Mouse (Mus musculus): ENCODE data around the gene Irf2bp2. TPM values are rescaled to one million over a fixed set of nuclear protein-coding genes. Genes with fewer than 3 reads are reported as not detected.

Irf2bp2 gene
- total RNA-seq, 2 experiments from 2014 or later, result 55.4 to 59.0 TPM

DNA sequence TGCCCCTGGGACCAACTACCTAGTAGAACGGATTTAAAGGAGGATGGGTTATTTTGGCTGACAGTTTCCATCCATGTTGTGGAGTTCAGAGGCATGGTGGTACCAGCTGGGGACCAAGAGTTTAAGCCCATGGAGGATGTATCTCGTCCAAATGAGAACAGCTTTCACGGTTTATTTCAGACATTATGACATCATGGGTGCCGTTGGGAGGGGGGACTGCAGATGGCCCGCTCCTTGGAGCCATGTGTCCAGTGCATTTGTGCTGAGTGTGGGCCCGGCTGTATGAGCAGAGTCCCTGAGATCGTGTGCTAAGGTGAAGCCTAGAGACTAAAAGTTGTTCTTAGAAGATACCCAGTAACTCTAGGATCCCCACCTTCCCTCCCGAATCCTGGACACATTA, 50.4 kb downstream of the Irf2bp2 start:
- DNase-seq (ENCODE audit: extremely low spot score in 1 of 2, low spot score in 1 of 2), result no peak

DNA sequence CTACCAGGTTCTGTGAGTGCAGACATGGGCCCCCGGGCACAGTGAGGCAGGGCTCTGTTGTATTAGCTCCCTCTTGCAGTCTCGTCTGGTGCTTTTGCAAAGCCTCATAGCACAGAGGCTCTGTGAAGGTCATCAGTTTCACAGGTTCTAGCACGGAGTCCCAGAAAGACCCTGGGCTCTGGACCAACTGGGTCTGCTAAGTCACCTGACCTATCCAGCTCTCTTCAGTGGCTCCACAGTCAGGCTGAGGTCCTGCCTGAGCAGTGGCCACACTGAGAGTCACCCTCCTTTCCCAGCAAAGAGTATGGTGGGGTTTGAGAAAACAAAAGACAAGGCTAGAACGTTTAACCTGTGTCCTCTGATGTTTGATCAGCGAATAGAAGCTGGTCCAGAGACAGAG, 51.0 kb downstream of the Irf2bp2 start:
- no peak for DNase-seq (ENCODE audit: extremely low spot score in 1 of 2, low spot score in 1 of 2)

DNA sequence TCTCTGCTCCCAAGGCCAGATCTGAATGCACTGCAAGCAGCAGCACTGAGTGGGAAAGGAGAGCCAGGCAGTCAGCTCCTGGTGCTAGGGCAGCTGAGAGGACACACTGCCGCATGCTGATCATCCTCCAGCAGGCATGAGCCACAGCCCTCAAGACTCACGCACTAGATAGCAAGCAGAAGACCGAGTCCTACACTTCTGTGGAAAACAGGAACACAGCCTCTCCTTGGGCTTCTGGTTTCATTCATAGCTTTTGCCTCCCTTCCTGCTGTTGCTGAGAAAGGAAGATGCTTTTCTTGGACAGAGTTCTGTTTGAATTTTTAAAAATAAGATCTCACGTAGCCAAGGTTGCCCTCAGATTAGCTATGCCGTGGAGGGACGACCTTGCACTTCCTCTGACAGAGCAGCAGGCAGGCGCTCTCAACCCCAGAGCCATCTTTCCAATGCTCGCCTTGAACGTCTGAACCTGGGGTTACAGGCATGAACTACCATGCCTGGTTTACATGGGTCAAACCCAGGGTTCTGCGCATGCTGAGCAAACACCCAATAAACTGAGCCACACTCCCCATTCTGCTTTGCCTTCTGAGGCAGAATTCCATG, 51.6 kb downstream of the Irf2bp2 start:
- no peak for DNase-seq (ENCODE audit: extremely low spot score in 1 of 2, low spot score in 1 of 2)

DNA sequence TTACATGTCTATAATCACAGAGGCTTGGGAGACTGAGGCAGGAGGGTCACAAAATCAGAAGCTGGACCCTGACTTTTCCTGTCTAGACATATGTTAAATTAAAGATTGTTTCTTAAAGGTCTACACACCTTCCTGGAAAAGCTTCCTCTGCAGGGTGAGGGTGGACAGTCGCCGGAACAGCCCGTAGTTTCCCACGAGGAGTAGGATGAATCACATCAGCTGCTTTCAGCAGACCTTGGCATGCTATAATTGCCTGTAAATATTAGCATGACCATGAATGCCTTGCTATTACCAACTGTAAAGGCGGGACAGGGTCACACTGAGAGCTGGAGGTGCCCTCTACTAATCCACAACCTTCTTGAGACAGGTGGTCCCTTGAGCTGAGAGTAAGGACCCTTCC, 53.5 kb downstream of the Irf2bp2 start:
- DNase-seq (ENCODE audit: extremely low spot score in 1 of 2, low spot score in 1 of 2), result no peak

DNA sequence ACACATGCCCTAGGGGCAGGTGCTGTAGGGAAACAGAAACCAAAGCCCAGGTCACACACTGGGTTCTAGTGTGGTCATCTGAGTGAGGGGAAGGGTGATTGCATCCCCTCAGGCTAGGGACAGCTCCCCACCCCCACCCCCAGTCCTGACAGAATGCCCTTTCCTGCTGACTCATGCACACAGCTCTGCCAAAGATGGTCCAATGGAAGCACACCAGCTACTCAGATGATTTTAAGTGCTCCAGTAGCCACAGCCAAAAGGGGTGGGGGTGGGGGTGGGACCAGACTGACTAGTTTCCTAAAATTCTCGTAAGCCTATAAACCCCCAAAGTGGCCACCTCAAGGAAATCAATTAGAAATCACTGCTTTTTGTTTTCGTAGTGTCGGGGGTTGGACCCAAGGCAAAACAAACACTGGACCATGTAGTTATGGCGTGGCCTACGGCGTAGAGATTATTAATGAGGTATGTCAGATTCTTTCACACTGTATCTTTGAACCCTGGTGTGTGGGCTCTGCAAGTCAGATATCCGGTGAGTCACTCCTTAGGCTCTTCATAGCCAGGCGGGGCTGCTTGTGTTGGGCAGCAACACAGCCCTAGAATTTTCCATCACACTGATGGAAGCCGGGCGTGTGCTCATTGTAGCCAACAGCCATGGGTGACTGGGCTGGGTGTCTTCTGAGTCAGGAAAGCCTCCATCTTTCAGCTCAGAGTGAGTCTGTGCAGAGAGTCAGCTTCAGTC, 54.3 kb downstream of the Irf2bp2 start:
- DNase-seq (ENCODE audit: extremely low spot score in 1 of 2, low spot score in 1 of 2), result no peak

DNA sequence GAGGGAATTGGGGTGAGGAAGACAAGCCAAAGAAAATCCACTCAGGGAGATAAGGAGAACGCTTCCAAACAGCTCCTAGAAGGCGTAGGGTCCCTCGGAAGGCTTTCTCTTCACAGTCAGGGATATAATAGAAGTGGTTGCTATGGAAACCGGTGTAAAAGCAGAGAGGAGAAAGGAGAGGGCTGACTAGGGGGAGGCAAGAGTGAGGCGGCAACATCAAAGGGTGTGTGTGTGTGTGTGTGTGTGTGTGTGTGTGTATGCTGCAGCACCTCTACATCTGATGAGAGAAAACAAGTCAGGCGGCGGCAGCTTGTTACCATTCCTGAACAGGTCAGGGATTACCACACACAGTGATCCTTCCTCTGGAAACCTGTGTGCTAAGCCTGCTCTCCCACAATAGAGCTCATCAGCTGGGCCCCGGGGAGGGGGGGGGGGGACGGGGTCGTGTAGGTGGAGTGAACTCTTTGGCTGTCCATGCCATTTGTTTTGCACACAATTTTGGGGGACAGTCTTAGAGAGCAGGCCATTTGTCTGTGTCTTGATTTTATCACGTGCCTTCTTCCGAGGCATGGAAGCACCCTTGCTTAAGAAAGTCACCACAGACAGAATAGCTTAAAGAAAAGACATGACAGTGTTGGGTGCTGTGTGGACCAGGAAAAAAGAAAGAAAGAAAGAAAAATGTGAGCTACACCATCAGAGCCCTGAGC, 55.0 kb downstream of the Irf2bp2 start:
- DNase-seq (ENCODE audit: extremely low spot score in 1 of 2, low spot score in 1 of 2), result no peak

Other genes with a start within 250 kb of the Irf2bp2 start
- 10 to 100 TPM; 25.3 to 28.3 TPM for gene Coa6, start 171.5 kb downstream of the Irf2bp2 start, total RNA-seq (2021)
- gene Tarbp1, start 118.9 kb downstream of the Irf2bp2 start, total RNA-seq (2021), result 1 to 10 TPM; 3.5 to 4.1 TPM